ENCODE assay signal across 15 mouse cellular contexts in the genomic region with DNA sequence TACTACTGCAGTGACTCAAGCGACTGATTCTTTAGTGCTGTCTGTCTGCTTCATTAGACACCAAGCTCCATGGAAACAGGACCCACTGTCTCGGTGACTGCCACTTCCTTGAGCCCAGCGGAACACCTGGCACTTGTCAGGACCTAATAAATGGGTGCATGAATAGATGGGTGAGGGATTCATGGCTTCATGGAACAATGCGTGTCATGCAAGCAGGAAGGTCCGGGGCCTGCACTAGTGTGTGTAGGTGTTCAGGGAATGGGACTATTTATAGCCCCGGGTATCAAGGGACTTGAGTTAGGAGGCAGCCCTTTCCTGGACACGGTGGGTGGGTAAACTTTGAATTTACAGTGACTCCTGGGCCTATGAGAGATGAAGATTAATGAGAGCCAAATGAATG.
"Had no signal": no experiment of that assay in that cellular context is flagged by ENCODE, and none has a peak within 500 bp of the region (broad histone marks: within the 10 kb centered on the region; RNA-seq: fewer than 3 reads in every experiment).

No protein-coding gene starts in this region.

- ATAC-seq: intestine, embryonic 16.5 days; lung, postnatal 0 days had no signal

- DNase-seq: left cerebral cortex, postnatal 4 days; lung, adult 2 months; lung, postnatal 36 days; midbrain, embryonic 14.5 days; right cerebral cortex, adult 18-20 months; thymus, adult 18-20 months; thymus, postnatal 14 days had no signal

- H3K27ac ChIP-seq: liver, embryonic 15.5 days; midbrain, embryonic 10.5 days; neural tube, embryonic 15.5 days; stomach, postnatal 0 days had no signal

- H3K36me3 ChIP-seq: liver, embryonic 15.5 days; midbrain, embryonic 10.5 days; neural tube, embryonic 15.5 days had no signal

- H3K4me3 ChIP-seq: liver, embryonic 15.5 days; midbrain, embryonic 10.5 days; myocyte; neural tube, embryonic 15.5 days had no signal

- H3K9ac ChIP-seq: liver, embryonic 15.5 days; neural tube, embryonic 15.5 days had no signal

- H3K9me3 ChIP-seq: liver, embryonic 15.5 days; midbrain, embryonic 10.5 days; neural tube, embryonic 15.5 days had no signal

- H3K4me1 ChIP-seq: neural tube, embryonic 15.5 days had no signal

- H3K4me2 ChIP-seq: liver, embryonic 11.5 days; liver, embryonic 15.5 days; neural tube, embryonic 15.5 days had no signal

- H3K27me3 ChIP-seq: liver, embryonic 15.5 days; neural tube, embryonic 15.5 days had no signal
